Mouse (Mus musculus) lung, postnatal 0 days (tissue): ENCODE measurements around the gene Gm19402.

Source experiments
- CTCF ChIP-seq: IDR thresholded peaks from 2 replicates; pipeline ENCODE4 v1.5.1; 2016; ENCODE audit warnings: antibody characterized with exemption, mild to moderate bottlenecking
- EP300 ChIP-seq: IDR thresholded peaks from 2 replicates; pipeline ENCODE4 v1.6.1; 2016; ENCODE audit warnings: antibody characterized with exemption, mild to moderate bottlenecking, control low read depth

DNA sequence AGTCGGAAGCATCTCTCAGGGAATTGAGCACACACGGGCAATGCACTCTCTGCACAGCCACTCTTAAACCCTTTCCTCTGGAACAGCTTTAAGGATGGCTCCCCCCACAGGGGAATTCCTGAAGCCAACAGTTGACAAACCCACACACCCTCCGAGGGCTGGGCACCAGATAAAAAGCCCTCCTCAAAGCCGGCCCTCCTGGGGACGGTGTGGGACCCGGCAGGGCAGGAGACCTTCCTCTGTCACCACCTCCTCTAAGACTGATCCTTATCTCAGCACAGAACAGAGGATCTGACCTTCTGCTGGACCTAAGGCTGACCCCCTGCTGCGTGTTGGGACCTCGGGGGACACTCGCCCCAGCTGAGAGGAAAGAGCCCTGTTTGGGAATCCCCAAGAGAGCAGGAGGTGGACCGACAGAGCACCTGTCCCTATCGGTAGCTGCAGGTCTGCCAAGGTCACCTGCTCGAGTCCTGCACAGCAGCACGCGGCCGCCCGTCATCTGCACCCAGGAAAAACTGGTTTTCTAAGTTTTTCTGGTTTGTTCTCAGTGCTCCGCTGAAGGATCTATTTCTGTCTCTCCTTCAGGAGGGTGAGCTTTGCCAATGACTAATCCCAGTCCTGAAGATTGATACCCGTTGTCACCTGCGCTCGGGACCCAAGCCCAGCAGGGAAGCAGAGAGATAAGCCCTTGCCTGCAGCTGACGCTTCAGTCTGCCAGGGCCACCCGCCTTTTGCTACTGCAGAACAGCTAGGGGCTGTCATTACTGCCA, 4.5 kb downstream of the Gm19402 start, which contains the start of gene Tspear:
- no peak for TF ChIP-seq CTCF
- no peak for TF ChIP-seq EP300
